ENCODE assay signal across 14 mouse cellular contexts in the genomic region with DNA sequence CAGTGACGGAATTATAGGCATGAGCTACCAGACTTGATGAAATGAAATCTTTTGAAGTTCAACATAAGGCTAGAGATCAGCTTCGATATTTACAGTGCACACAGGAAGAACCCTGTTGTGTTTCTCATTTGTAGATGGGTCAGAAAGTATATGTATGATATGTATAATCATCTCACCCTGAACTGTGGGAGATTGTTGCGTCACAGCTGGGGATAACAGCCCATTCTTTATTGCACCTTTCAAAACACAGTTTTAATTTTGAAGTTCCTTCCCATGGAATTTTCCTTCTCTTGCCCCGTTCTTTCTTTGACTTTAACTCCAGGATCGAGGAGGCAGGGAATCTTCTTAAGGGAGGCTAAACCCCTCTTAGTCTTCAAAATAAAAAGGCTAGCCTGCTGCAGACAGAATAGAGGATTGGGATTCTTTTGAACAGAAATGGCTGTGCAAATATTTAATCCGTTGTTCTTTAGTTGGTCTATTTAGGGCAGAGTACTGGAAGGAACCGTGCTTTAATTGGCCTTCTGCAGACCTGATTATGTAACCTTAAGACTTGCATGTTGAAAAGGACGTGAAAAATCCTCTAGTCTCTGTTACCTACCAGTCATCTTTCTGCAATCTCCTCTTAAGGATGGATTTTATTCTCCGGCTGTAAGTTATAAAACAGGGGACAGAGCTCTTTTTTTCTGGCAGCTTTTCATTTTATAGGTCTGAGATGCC. TPM values are rescaled to one million over a fixed set of nuclear protein-coding genes. Genes with fewer than 3 reads are reported as not detected.
DNase-seq lines count a peak whose midpoint lies in the region; ATAC-seq lines count a peak whose summit lies in the region.
"Had no signal": no experiment of that assay in that cellular context is flagged by ENCODE, and none has a peak within 500 bp of the region (broad histone marks: within the 10 kb centered on the region; RNA-seq: fewer than 3 reads in every experiment).

No protein-coding gene starts in this region.

- H3K4me3 ChIP-seq in kidney, embryonic 15.5 days (replicated peaks), result no peak overlapping the region
- H3K4me3 ChIP-seq in limb, embryonic 15.5 days, result no peak overlapping the region
- H3K4me3 ChIP-seq: erythroblast, embryonic 14.5 days had no signal

- no peak overlapping the region for H3K9ac ChIP-seq in kidney, embryonic 15.5 days
- no peak overlapping the region; the same call in 1 of the 2 replicates for H3K9ac ChIP-seq in limb, embryonic 15.5 days

- 0 out of 2 replicates have a peak overlapping the region, but pooled peaks have one; percentile 3 for H3K27ac ChIP-seq in kidney, embryonic 15.5 days
- peak overlapping the region; percentile 67 for H3K27ac ChIP-seq in limb, embryonic 15.5 days

- no peak overlapping the region for H3K4me2 ChIP-seq in kidney, embryonic 15.5 days
- peak overlapping the region; percentile 22; the same call in 1 of the 2 replicates for H3K4me2 ChIP-seq in limb, embryonic 15.5 days

- H3K9me3 ChIP-seq in kidney, embryonic 15.5 days (replicated peaks), result no peaks in the 10 kb centered on the region
- no peaks in the 10 kb centered on the region for H3K9me3 ChIP-seq in limb, embryonic 15.5 days
- H3K9me3 ChIP-seq: G1E had no signal

- no peak for ATAC-seq in kidney, embryonic 15.5 days (replicated peaks; ENCODE audit: low FRiP score)
- no peak for ATAC-seq in limb, embryonic 15.5 days (ENCODE audit: insufficient number of reproducible peaks, low FRiP score, low TSS enrichment, low read depth)
- no peak for ATAC-seq in megakaryocyte progenitor cell, adult 5-6 weeks (replicated peaks; ENCODE audit: poor library complexity)
- ATAC-seq: activated CD4-positive, CD25-positive, alpha-beta regulatory T cell, adult 4 months had no signal

- H3K36me3 ChIP-seq in kidney, embryonic 15.5 days, result no peaks in the 10 kb centered on the region
- no peaks in the 10 kb centered on the region for H3K36me3 ChIP-seq in limb, embryonic 15.5 days
- H3K36me3 ChIP-seq: G1E had no signal

- H3K27me3 ChIP-seq in kidney, embryonic 15.5 days, result no peaks in the 10 kb centered on the region
- no peaks in the 10 kb centered on the region for H3K27me3 ChIP-seq in limb, embryonic 15.5 days

- 56% methylated on average over 9 of the region's 9 CpGs for WGBS in kidney, embryonic 15.5 days
- WGBS in limb, embryonic 15.5 days, result 33% methylated on average over 9 of the region's 9 CpGs

- peak; percentile 75 for DNase-seq in cerebellum, adult 9-10 months
- DNase-seq in cerebellum, adult 9-11 months, result no peak
- no peak for DNase-seq in kidney, postnatal 14 days
- peak; percentile 74 for DNase-seq in brain, adult 2 months (ENCODE audit: low read depth, low spot score)
- no peak for DNase-seq in thymus, postnatal 36 days
- DNase-seq: gastrocnemius, postnatal 25 days; layer of hippocampus, adult 9-11 months; thymus, postnatal 14 days had no signal

- H3K4me1 ChIP-seq in kidney, embryonic 15.5 days, result 0 out of 2 replicates have a peak, but pooled peaks cover 14% of the 10 kb centered on the region
- H3K4me1 ChIP-seq in limb, embryonic 15.5 days, result peaks cover 21% of the 10 kb centered on the region

RNA-seq across cellular contexts. Expression of gene Tspan5, which starts 18.1 kb away (rescaled TPM):
- polyA plus RNA-seq in kidney, embryonic 15.5 days (2015; fragmentation: Nextera tagmentation; extraction: Ambion mirVana), result 26.3 and 28.9 TPM in 2 replicates
- 36.4 and 44.7 TPM in 2 replicates for polyA plus RNA-seq in limb, embryonic 15.5 days (2015; fragmentation: Nextera tagmentation; extraction: Ambion mirVana)
- total RNA-seq in megakaryocyte progenitor cell, adult 5-6 weeks (2015), result 26.5 and 33.7 TPM in 2 replicates
- total RNA-seq in megakaryocyte progenitor cell, adult 5-6 weeks (2017), result 39.0 and 40.5 TPM in 2 replicates
- polyA plus RNA-seq: G1E had no signal

Comparison
In these comparisons a context has a peak if more than half of its experiments do, and no peak if none do; other contexts are left out.
1. DNase-seq: peak in cerebellum, adult 9-10 months (single experiment) and brain, adult 2 months (single experiment); none in cerebellum, adult 9-11 months (single experiment), kidney, postnatal 14 days (single experiment) and thymus, postnatal 36 days (0 of 2).